8 mouse cellular contexts compared by ENCODE assay signal in genomic region chr17:35700371-35700961, GRCm38 (mm10). TPM values are rescaled to one million over a fixed set of nuclear protein-coding genes. Genes with fewer than 3 reads are reported as not detected.
DNase-seq lines count a peak whose midpoint lies in the region; ATAC-seq and TF ChIP-seq lines count a peak whose summit lies in the region.

No protein-coding gene starts in this region.

- H3K4me2 ChIP-seq in forebrain, embryonic 13.5 days: peak overlapping the region; percentile 88
- H3K4me2 ChIP-seq in liver, embryonic 15.5 days: peak overlapping the region; percentile 68
- H3K4me2 ChIP-seq in neural tube, embryonic 14.5 days (ENCODE audit: low read depth, low read length): peak overlapping the region; percentile 89

- H3K9me3 ChIP-seq in forebrain, embryonic 13.5 days (replicated peaks): peaks cover 3% of the 10 kb centered on the region
- no peaks in the 10 kb centered on the region for H3K9me3 ChIP-seq in liver, embryonic 15.5 days (replicated peaks)
- H3K9me3 ChIP-seq in neural tube, embryonic 14.5 days (ENCODE audit: control insufficient read depth, low read length): no peaks in the 10 kb centered on the region

- TF ChIP-seq CTCF in bone marrow macrophage, adult 2 months (IDR thresholded peaks at IDR 0.05; ENCODE audit: low read depth, low read length): no peak

- peak overlapping the region; percentile 24 for H3K4me3 ChIP-seq in bone marrow macrophage, adult 2 months (ENCODE audit: insufficient read depth, low read length)
- H3K4me3 ChIP-seq in forebrain, embryonic 13.5 days: peak overlapping the region; percentile 79
- peak overlapping the region; percentile 50 for H3K4me3 ChIP-seq in liver, embryonic 15.5 days (replicated peaks)
- H3K4me3 ChIP-seq in neural tube, embryonic 14.5 days (ENCODE audit: low read depth, low read length): peak overlapping the region; percentile 69

- 0% methylated on average over 27 of the region's 66 CpGs for WGBS in forebrain, embryonic 13.5 days
- 0% methylated on average over 53 of the region's 66 CpGs for WGBS in liver, embryonic 15.5 days (ENCODE audit: insufficient replicate concordance)
- WGBS in neural tube, embryonic 14.5 days: under 1% methylated on average over 58 of the region's 66 CpGs

- H3K36me3 ChIP-seq in forebrain, embryonic 13.5 days (ENCODE audit: poor library complexity, severe bottlenecking): peaks cover 7% of the 10 kb centered on the region
- H3K36me3 ChIP-seq in liver, embryonic 15.5 days (replicated peaks): no peaks in the 10 kb centered on the region
- H3K36me3 ChIP-seq in neural tube, embryonic 14.5 days (ENCODE audit: control insufficient read depth, insufficient read depth, low read length): no peaks in the 10 kb centered on the region

- H3K4me1 ChIP-seq in bone marrow macrophage, adult 2 months (ENCODE audit: control insufficient read depth, insufficient read depth, low read length): no peaks in the 10 kb centered on the region
- peaks cover 72% of the 10 kb centered on the region for H3K4me1 ChIP-seq in forebrain, embryonic 13.5 days
- peaks cover 10% of the 10 kb centered on the region for H3K4me1 ChIP-seq in liver, embryonic 15.5 days (replicated peaks)
- H3K4me1 ChIP-seq in neural tube, embryonic 14.5 days (ENCODE audit: control insufficient read depth, insufficient read depth, low read length): peaks cover 37% of the 10 kb centered on the region

- peak; percentile 62 for ATAC-seq in forebrain, embryonic 13.5 days
- peak; percentile 53 for ATAC-seq in liver, embryonic 15.5 days (ENCODE audit: insufficient read depth)
- peak; percentile 57 for ATAC-seq in neural tube, embryonic 14.5 days (ENCODE audit: low read depth)

- no peak for TF ChIP-seq POLR2A in bone marrow macrophage, adult 2 months (IDR thresholded peaks at IDR 0.05; ENCODE audit: borderline replicate concordance, low read depth, low read length)

- no peaks in the 10 kb centered on the region for H3K27me3 ChIP-seq in forebrain, embryonic 13.5 days
- peaks cover 90% of the 10 kb centered on the region for H3K27me3 ChIP-seq in liver, embryonic 15.5 days
- no peaks in the 10 kb centered on the region for H3K27me3 ChIP-seq in neural tube, embryonic 14.5 days (ENCODE audit: control insufficient read depth, insufficient read depth, low read length)

- DNase-seq in CD4-positive helper T cell, adult 2 months (ENCODE audit: low read depth, low spot score): peak; percentile 77
- peak; percentile 85 to 90 for DNase-seq in heart, postnatal 10 days
- peak; percentile 86 to 91 for DNase-seq in kidney, postnatal 4 days
- peak; percentile 68 to 74 for DNase-seq in thymus, postnatal 10 days (ENCODE audit: low spot score in 2 of 2)

- intact Hi-C loops in heart, postnatal 10 days (cut with DNase I): no loop called here

- H3K27ac ChIP-seq in bone marrow macrophage, adult 2 months (ENCODE audit: insufficient read depth, low read depth, low read length): no peak overlapping the region
- peak overlapping the region; percentile 99 for H3K27ac ChIP-seq in forebrain, embryonic 13.5 days
- no peak overlapping the region for H3K27ac ChIP-seq in liver, embryonic 15.5 days (replicated peaks)
- H3K27ac ChIP-seq in neural tube, embryonic 14.5 days (ENCODE audit: low read depth, low read length): peak overlapping the region; percentile 98

- peak overlapping the region; percentile 97 for H3K9ac ChIP-seq in forebrain, embryonic 13.5 days
- no peak overlapping the region for H3K9ac ChIP-seq in liver, embryonic 15.5 days
- peak overlapping the region; percentile 90 for H3K9ac ChIP-seq in neural tube, embryonic 14.5 days (replicated peaks; ENCODE audit: low read depth, low read length)

RNA-seq across cellular contexts. Expression of gene Ddr1, which starts 4.0 kb away (rescaled TPM):
- polyA plus RNA-seq in bone marrow macrophage, adult 2 months (2012; ENCODE audit: insufficient read depth, insufficient read length, missing spikeins): 0.60 and 0.63 TPM in 2 replicates
- polyA plus RNA-seq in forebrain, embryonic 13.5 days (2015; fragmentation: Nextera tagmentation; extraction: Ambion mirVana): 153 and 169 TPM in 2 replicates
- 10 to 100 TPM; 56.8 to 66.6 TPM for total RNA-seq in heart, postnatal 10 days (2021)
- polyA plus RNA-seq in liver, embryonic 15.5 days (2015; fragmentation: Nextera tagmentation; extraction: Ambion mirVana): 2.6 and 3.4 TPM in 2 replicates
- polyA plus RNA-seq in neural tube, embryonic 14.5 days (2014; fragmentation: Nextera tagmentation; extraction: Ambion mirVana): 48.6 and 65.6 TPM in 2 replicates

RNA-seq across cellular contexts. Expression of gene Gtf2h4, which starts 26.9 kb away (rescaled TPM):
- 12.2 and 15.8 TPM in 2 replicates for polyA plus RNA-seq in bone marrow macrophage, adult 2 months (2012; ENCODE audit: insufficient read depth, insufficient read length, missing spikeins)
- 36.3 and 42.6 TPM in 2 replicates for polyA plus RNA-seq in forebrain, embryonic 13.5 days (2015; fragmentation: Nextera tagmentation; extraction: Ambion mirVana)
- 10 to 100 TPM; 15.5 to 18.7 TPM for total RNA-seq in heart, postnatal 10 days (2021)
- polyA plus RNA-seq in liver, embryonic 15.5 days (2015; fragmentation: Nextera tagmentation; extraction: Ambion mirVana): 21.7 and 25.5 TPM in 2 replicates
- 20.7 and 21.0 TPM in 2 replicates for polyA plus RNA-seq in neural tube, embryonic 14.5 days (2014; fragmentation: Nextera tagmentation; extraction: Ambion mirVana)

RNA-seq across cellular contexts. Expression of gene Vars2, which starts 33.1 kb away (rescaled TPM):
- 10.2 and 12.1 TPM in 2 replicates for polyA plus RNA-seq in bone marrow macrophage, adult 2 months (2012; ENCODE audit: insufficient read depth, insufficient read length, missing spikeins)
- 12.7 and 17.0 TPM in 2 replicates for polyA plus RNA-seq in forebrain, embryonic 13.5 days (2015; fragmentation: Nextera tagmentation; extraction: Ambion mirVana)
- 10 to 100 TPM; 25.2 to 34.0 TPM for total RNA-seq in heart, postnatal 10 days (2021)
- polyA plus RNA-seq in liver, embryonic 15.5 days (2015; fragmentation: Nextera tagmentation; extraction: Ambion mirVana): 6.1 and 6.5 TPM in 2 replicates
- polyA plus RNA-seq in neural tube, embryonic 14.5 days (2014; fragmentation: Nextera tagmentation; extraction: Ambion mirVana): 10.7 and 11.7 TPM in 2 replicates

RNA-seq across cellular contexts. Expression of gene Mucl3, which starts 57.0 kb away (rescaled TPM):
- polyA plus RNA-seq in bone marrow macrophage, adult 2 months (2012; ENCODE audit: insufficient read depth, insufficient read length, missing spikeins): not detected in 2 replicates
- 0.06 TPM in 1 of 2 replicates, not detected in the other for polyA plus RNA-seq in forebrain, embryonic 13.5 days (2015; fragmentation: Nextera tagmentation; extraction: Ambion mirVana)
- not detected for total RNA-seq in heart, postnatal 10 days (2021)
- 0.03 and 0.05 TPM in 2 replicates for polyA plus RNA-seq in liver, embryonic 15.5 days (2015; fragmentation: Nextera tagmentation; extraction: Ambion mirVana)
- polyA plus RNA-seq in neural tube, embryonic 14.5 days (2014; fragmentation: Nextera tagmentation; extraction: Ambion mirVana): not detected in 2 replicates

Comparison
In these comparisons a context has a peak if more than half of its experiments do, and no peak if none do; other contexts are left out.
1. H3K27ac ChIP-seq: peak in forebrain, embryonic 13.5 days (single experiment) and neural tube, embryonic 14.5 days (single experiment); none in bone marrow macrophage, adult 2 months (single experiment) and liver, embryonic 15.5 days (single experiment).
2. H3K4me3 ChIP-seq: peak in every context shown above with its lines; median percentile 79 in forebrain, embryonic 13.5 days; 69 in neural tube, embryonic 14.5 days; 50 in liver, embryonic 15.5 days; 24 in bone marrow macrophage, adult 2 months.
3. RNA of gene Ddr1, which starts 4.0 kb away (polyA plus RNA-seq): 153 to 169 TPM in forebrain, embryonic 13.5 days and 48.6 to 65.6 TPM in neural tube, embryonic 14.5 days; 2.6 to 3.4 TPM in liver, embryonic 15.5 days and 0.60 to 0.63 TPM in bone marrow macrophage, adult 2 months; every median in the first group is over 10 times any median in the second.
4. Peak in every context shown above with its lines, with median percentiles within 50 percentile points of each other: DNase-seq, ATAC-seq and H3K4me2 ChIP-seq.